Mouse (Mus musculus): ENCODE measurements around the gene B3gnt7.
"Not testable (repeated sequence)": the region's sequence is repeated elsewhere in the genome, so short reads cannot be mapped to it uniquely, and the experiment has no call there.

GRCm38 (mm10) chr1:86341096-86341495 lies 38.5 kb downstream of the B3gnt7 start:
- TF ChIP-seq POLR2A (IDR thresholded peaks at IDR 0.05; ENCODE audit: borderline replicate concordance, insufficient read depth, low read length); CTCF (IDR thresholded peaks at IDR 0.05; ENCODE audit: borderline replicate concordance, insufficient read depth, low read depth, low read length): not testable (repeated sequence)

Measured in cerebellum, adult 2 months (tissue).